Mouse (Mus musculus): Measurements from ENCODE around the gene Ugt2a1. TPM values are rescaled to one million over a fixed set of nuclear protein-coding genes. Genes with fewer than 3 reads are reported as not detected.
"Not testable (repeated sequence)": the region's sequence is repeated elsewhere in the genome, so short reads cannot be mapped to it uniquely, and the experiment has no call there.

Gene Ugt2a1
- polyA plus RNA-seq, 1 experiment: not detected

- no peak for TF ChIP-seq CTCF (IDR thresholded peaks at IDR 0.05; ENCODE audit: extremely low read depth, insufficient read depth, low read length)
- TF ChIP-seq POLR2A (IDR thresholded peaks at IDR 0.05; ENCODE audit: extremely low read depth, insufficient read depth, low read length): no peak
- H3K4me1 ChIP-seq (ENCODE audit: control insufficient read depth, insufficient read depth, low read length): no peaks in the 10 kb centered on the region
- H3K4me3 ChIP-seq (ENCODE audit: insufficient read depth, low read length): no peak within 1 kb of the TSS
- no peak within 1 kb of the TSS for H3K27ac ChIP-seq (ENCODE audit: insufficient read depth, low read length)
Observed at GRCm38 (mm10) chr5:87482160-87482559, 8.5 kb downstream of the Ugt2a1 start, which contains the start of gene Ugt2a2. TSS of gene Ugt2a2 (minus strand) at chr5:87482260.

DNA sequence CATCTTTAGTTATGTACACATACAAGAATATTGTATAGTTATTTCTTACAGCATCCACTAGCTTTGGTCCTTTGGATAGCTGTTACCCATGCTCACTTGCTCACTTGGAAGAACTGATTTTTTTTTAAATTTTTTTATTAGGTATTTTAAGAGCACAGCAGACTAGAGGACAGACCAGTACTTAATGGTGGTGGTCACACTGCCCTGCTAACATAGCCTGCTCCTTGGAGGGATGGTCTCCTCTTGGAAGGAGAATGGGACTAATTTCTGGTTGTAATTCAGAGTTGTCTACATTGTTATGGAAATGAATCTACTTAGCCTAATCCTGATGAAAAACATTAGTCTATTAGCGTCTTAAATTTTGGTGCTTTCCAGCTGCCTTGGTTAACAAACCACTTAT lies 31.9 kb downstream of the Ugt2a1 start:
- Histone ChIP-seq H3K4me1 (ENCODE audit: control insufficient read depth, insufficient read depth, low read length) (no peaks in the 10 kb centered on the region), H3K4me3 (ENCODE audit: insufficient read depth, low read length) (no peak overlapping the region), H3K27ac (ENCODE audit: insufficient read depth, low read length) (no peak overlapping the region)
- TF ChIP-seq CTCF (IDR thresholded peaks at IDR 0.05; ENCODE audit: extremely low read depth, insufficient read depth, low read length): no peak
- no peak for TF ChIP-seq POLR2A (IDR thresholded peaks at IDR 0.05; ENCODE audit: extremely low read depth, insufficient read depth, low read length)

GRCm38 (mm10) chr5:87457701-87458100 lies 33.0 kb downstream of the Ugt2a1 start:
- TF ChIP-seq CTCF (IDR thresholded peaks at IDR 0.05; ENCODE audit: extremely low read depth, insufficient read depth, low read length) (no peak), POLR2A (IDR thresholded peaks at IDR 0.05; ENCODE audit: extremely low read depth, insufficient read depth, low read length) (no peak)

DNA sequence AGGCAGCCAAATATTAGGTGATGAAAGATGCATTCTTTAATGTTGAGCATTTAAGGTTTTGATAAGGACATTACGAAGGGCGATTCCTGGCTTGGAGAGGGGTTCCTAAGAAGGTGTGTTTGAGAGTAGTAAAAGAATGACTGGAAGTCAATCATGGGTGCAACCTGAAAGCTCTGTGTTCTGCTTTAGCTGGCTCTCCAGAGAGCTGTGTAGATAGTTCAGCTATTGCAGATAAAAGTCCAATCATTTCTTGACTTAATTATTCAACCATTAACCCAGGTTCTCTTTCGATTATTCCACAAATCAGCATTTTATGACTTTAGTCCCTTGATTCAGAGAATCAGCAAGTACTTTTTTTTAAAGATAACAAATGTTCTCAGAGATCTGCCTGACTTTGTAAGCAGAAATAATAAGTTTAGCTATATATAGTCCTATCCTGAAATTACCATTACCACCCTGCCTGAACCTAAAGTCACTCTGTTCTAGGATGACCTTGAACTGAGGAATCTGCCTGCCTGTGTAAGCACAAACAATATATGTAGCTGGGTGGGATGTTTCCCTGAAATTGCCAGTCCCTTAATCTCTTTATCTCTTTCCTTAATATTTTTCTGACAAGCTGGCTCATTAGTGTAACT lies 34.3 kb downstream of the Ugt2a1 start:
- H3K4me3 ChIP-seq (ENCODE audit: insufficient read depth, low read length): no peak overlapping the region
- no peak overlapping the region for H3K27ac ChIP-seq (ENCODE audit: insufficient read depth, low read length)
- TF ChIP-seq POLR2A (IDR thresholded peaks at IDR 0.05; ENCODE audit: extremely low read depth, insufficient read depth, low read length): no peak
- H3K4me1 ChIP-seq (ENCODE audit: control insufficient read depth, insufficient read depth, low read length): no peaks in the 10 kb centered on the region

More at GRCm38 (mm10) chr5:87457701-87458100, 33.0 kb downstream of the Ugt2a1 start:
- Histone ChIP-seq H3K4me3 (ENCODE audit: insufficient read depth, low read length) (no peak overlapping the region), H3K4me1 (ENCODE audit: control insufficient read depth, insufficient read depth, low read length) (no peaks in the 10 kb centered on the region), H3K27ac (ENCODE audit: insufficient read depth, low read length) (no peak overlapping the region)

DNA sequence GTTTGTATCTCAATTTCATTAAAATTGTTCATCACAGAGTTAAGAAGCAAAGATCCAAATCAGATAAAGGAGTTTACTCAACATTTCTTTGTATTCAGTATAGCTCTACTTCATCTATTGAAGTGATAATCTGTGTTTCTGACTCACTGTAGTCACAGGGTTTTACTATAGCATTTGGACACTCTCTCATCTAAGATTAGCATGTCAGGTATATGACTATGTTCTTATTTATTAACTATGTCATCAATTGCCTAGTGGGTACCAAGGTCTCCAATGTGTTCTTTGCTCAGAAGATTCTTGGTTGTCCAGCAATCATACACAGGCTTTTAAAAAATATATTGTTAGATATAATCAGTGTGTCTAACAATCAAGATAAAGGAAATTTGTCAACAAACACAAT lies 35.2 kb downstream of the Ugt2a1 start:
- Histone ChIP-seq H3K4me3 (ENCODE audit: insufficient read depth, low read length) (no peak overlapping the region), H3K4me1 (ENCODE audit: control insufficient read depth, insufficient read depth, low read length) (no peaks in the 10 kb centered on the region), H3K27ac (ENCODE audit: insufficient read depth, low read length) (no peak overlapping the region)
- TF ChIP-seq POLR2A (IDR thresholded peaks at IDR 0.05; ENCODE audit: extremely low read depth, insufficient read depth, low read length) (no peak), CTCF (IDR thresholded peaks at IDR 0.05; ENCODE audit: extremely low read depth, insufficient read depth, low read length) (no peak)

- H3K4me1 ChIP-seq (ENCODE audit: control insufficient read depth, insufficient read depth, low read length); H3K4me3 ChIP-seq (ENCODE audit: insufficient read depth, low read length); H3K27ac ChIP-seq (ENCODE audit: insufficient read depth, low read length): not testable (repeated sequence)
Observed at GRCm38 (mm10) chr5:87452514-87452913, 38.2 kb downstream of the Ugt2a1 start.

DNA sequence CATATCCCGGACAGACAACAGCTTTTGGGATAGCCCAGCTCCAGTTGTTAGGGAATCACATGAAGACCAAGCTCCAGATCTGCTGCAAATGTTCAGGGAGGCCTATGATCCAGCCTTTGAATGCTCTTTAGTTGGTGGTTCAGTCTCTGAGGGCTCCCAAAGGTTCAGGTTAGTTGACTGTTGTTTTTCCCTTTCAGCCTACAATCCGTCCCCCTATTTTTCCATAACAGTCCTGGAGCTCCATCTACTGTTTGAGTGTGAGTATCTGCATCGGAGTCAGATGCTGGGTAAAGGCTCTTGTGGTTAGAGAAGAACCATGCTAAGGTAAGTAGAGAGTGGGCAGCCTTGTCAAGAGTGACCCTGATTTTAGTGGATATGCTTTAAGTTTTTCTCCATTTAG lies 54.4 kb downstream of the Ugt2a1 start:
- no peak for TF ChIP-seq POLR2A (IDR thresholded peaks at IDR 0.05; ENCODE audit: extremely low read depth, insufficient read depth, low read length)
- peak; percentile 28; the same call in 1 of the 2 replicates for TF ChIP-seq CTCF (IDR thresholded peaks at IDR 0.05; ENCODE audit: extremely low read depth, insufficient read depth, low read length)
- Histone ChIP-seq H3K27ac (ENCODE audit: insufficient read depth, low read length) (no peak overlapping the region), H3K4me3 (ENCODE audit: insufficient read depth, low read length) (no peak overlapping the region), H3K4me1 (ENCODE audit: control insufficient read depth, insufficient read depth, low read length) (no peaks in the 10 kb centered on the region)

- TF ChIP-seq CTCF (IDR thresholded peaks at IDR 0.05; ENCODE audit: extremely low read depth, insufficient read depth, low read length) (no peak), POLR2A (IDR thresholded peaks at IDR 0.05; ENCODE audit: extremely low read depth, insufficient read depth, low read length) (no peak)
- Histone ChIP-seq H3K4me1 (ENCODE audit: control insufficient read depth, insufficient read depth, low read length) (no peaks in the 10 kb centered on the region), H3K27ac (ENCODE audit: insufficient read depth, low read length) (no peak overlapping the region), H3K4me3 (ENCODE audit: insufficient read depth, low read length) (no peak overlapping the region)
Observed at GRCm38 (mm10) chr5:87425676-87426075, 65.0 kb downstream of the Ugt2a1 start.

GRCm38 (mm10) chr5:87424041-87424440 lies 66.6 kb downstream of the Ugt2a1 start, which contains the start of gene Ugt2b38:
TSS of gene Ugt2b38 (minus strand) at chr5:87424203.
- H3K4me3 ChIP-seq (ENCODE audit: insufficient read depth, low read length); H3K4me1 ChIP-seq (ENCODE audit: control insufficient read depth, insufficient read depth, low read length); H3K27ac ChIP-seq (ENCODE audit: insufficient read depth, low read length): not testable (repeated sequence)

Other genes with a start within 250 kb of the Ugt2a1 start
- not detected in 2 replicates for gene Ugt2b37, start 236.1 kb downstream of the Ugt2a1 start, polyA plus RNA-seq (2012; rRNA removed)
- not detected in 2 replicates for gene Ugt2a3, start 153.7 kb downstream of the Ugt2a1 start, polyA plus RNA-seq (2012; rRNA removed)
- not detected in 2 replicates for gene Ugt2b38, start 66.7 kb downstream of the Ugt2a1 start, polyA plus RNA-seq (2012; rRNA removed)
- gene Ugt2a2, start 8.6 kb downstream of the Ugt2a1 start, polyA plus RNA-seq (2012; rRNA removed): not detected in 2 replicates
- gene Gm43638, start 4.1 kb downstream of the Ugt2a1 start, polyA plus RNA-seq (2012; rRNA removed): not detected in 2 replicates
- not detected in 2 replicates for gene Sult1b1, start 47.3 kb upstream of the Ugt2a1 start, polyA plus RNA-seq (2012; rRNA removed)
- not detected in 2 replicates for gene Sult1d1, start 78.2 kb upstream of the Ugt2a1 start, polyA plus RNA-seq (2012; rRNA removed)
- gene Sult1e1, start 100.7 kb upstream of the Ugt2a1 start, polyA plus RNA-seq (2012; rRNA removed): not detected in 2 replicates
- not detected in 2 replicates for gene Csn1s1, start 175.3 kb upstream of the Ugt2a1 start, polyA plus RNA-seq (2012; rRNA removed)
- not detected in 2 replicates for gene Csn2, start 208.8 kb upstream of the Ugt2a1 start, polyA plus RNA-seq (2012; rRNA removed)